In genomic region chr7:29212775-29213560, GRCm38 (mm10) we compare ENCODE assay signal across 7 mouse cellular contexts. TPM values are rescaled to one million over a fixed set of nuclear protein-coding genes. Genes with fewer than 3 reads are reported as not detected.
DNase-seq lines count a peak whose midpoint lies in the region; ATAC-seq lines count a peak whose summit lies in the region.
"Not testable (repeated sequence)": the region's sequence is repeated elsewhere in the genome, so short reads cannot be mapped to it uniquely, and the experiment has no call there.

No protein-coding gene starts in this region.

- H3K36me3 ChIP-seq in embryonic facial prominence, embryonic 15.5 days; hindbrain, embryonic 12.5 days; kidney, embryonic 15.5 days; liver, embryonic 12.5 days; midbrain, embryonic 13.5 days; neural tube, embryonic 15.5 days: not testable (repeated sequence)

- peak; percentile 91 for DNase-seq in heart, adult 11 months

- not testable (repeated sequence) for H3K27me3 ChIP-seq in embryonic facial prominence, embryonic 15.5 days; kidney, embryonic 15.5 days; neural tube, embryonic 15.5 days (replicated peaks)
- peaks cover 17% of the 10 kb centered on the region for H3K27me3 ChIP-seq in hindbrain, embryonic 12.5 days
- 0 out of 2 replicates have a peak, but pooled peaks cover 10% of the 10 kb centered on the region for H3K27me3 ChIP-seq in liver, embryonic 12.5 days (replicated peaks)
- H3K27me3 ChIP-seq in midbrain, embryonic 13.5 days = peaks cover 16% of the 10 kb centered on the region

- peak overlapping the region; percentile 44 for H3K4me2 ChIP-seq in embryonic facial prominence, embryonic 15.5 days (replicated peaks)
- H3K4me2 ChIP-seq in hindbrain, embryonic 12.5 days (replicated peaks) = peak overlapping the region; percentile 54
- H3K4me2 ChIP-seq in kidney, embryonic 15.5 days = peak overlapping the region; percentile 66
- peak overlapping the region; percentile 62 for H3K4me2 ChIP-seq in liver, embryonic 12.5 days
- H3K4me2 ChIP-seq in midbrain, embryonic 13.5 days (replicated peaks) = peak overlapping the region; percentile 52
- peak overlapping the region; percentile 54 for H3K4me2 ChIP-seq in neural tube, embryonic 15.5 days

- not testable (repeated sequence) for H3K9ac ChIP-seq in embryonic facial prominence, embryonic 15.5 days; hindbrain, embryonic 12.5 days; kidney, embryonic 15.5 days; liver, embryonic 12.5 days; midbrain, embryonic 13.5 days (replicated peaks); neural tube, embryonic 15.5 days (replicated peaks)

- 0 out of 2 replicates have a peak overlapping the region, but pooled peaks have one; percentile 43 for H3K4me3 ChIP-seq in embryonic facial prominence, embryonic 15.5 days (replicated peaks)
- H3K4me3 ChIP-seq in hindbrain, embryonic 12.5 days = peak overlapping the region; percentile 20; the same call in 1 of the 2 replicates
- H3K4me3 ChIP-seq in kidney, embryonic 15.5 days (replicated peaks) = peak overlapping the region; percentile 18
- peak overlapping the region; percentile 42 for H3K4me3 ChIP-seq in liver, embryonic 12.5 days
- peak overlapping the region; percentile 30 for H3K4me3 ChIP-seq in midbrain, embryonic 13.5 days (replicated peaks)
- H3K4me3 ChIP-seq in neural tube, embryonic 15.5 days (replicated peaks) = peak overlapping the region; percentile 29

- H3K9me3 ChIP-seq in embryonic facial prominence, embryonic 15.5 days (replicated peaks); hindbrain, embryonic 12.5 days (replicated peaks); kidney, embryonic 15.5 days (replicated peaks); liver, embryonic 12.5 days (replicated peaks); midbrain, embryonic 13.5 days; neural tube, embryonic 15.5 days (replicated peaks): not testable (repeated sequence)

- H3K4me1 ChIP-seq in embryonic facial prominence, embryonic 15.5 days = peaks cover 18% of the 10 kb centered on the region
- not testable (repeated sequence) for H3K4me1 ChIP-seq in hindbrain, embryonic 12.5 days
- H3K4me1 ChIP-seq in kidney, embryonic 15.5 days = peaks cover 25% of the 10 kb centered on the region
- peaks cover 26% of the 10 kb centered on the region for H3K4me1 ChIP-seq in liver, embryonic 12.5 days
- peaks cover 24% of the 10 kb centered on the region for H3K4me1 ChIP-seq in midbrain, embryonic 13.5 days (replicated peaks)
- peaks cover 19% of the 10 kb centered on the region for H3K4me1 ChIP-seq in neural tube, embryonic 15.5 days

- 18% methylated on average over 40 of the region's 40 CpGs for WGBS in embryonic facial prominence, embryonic 15.5 days
- 14% methylated on average over 40 of the region's 40 CpGs for WGBS in hindbrain, embryonic 12.5 days
- 18% methylated on average over 40 of the region's 40 CpGs for WGBS in kidney, embryonic 15.5 days
- 29% methylated on average over 40 of the region's 40 CpGs for WGBS in liver, embryonic 12.5 days (ENCODE audit: insufficient replicate concordance)
- WGBS in midbrain, embryonic 13.5 days = 15% methylated on average over 40 of the region's 40 CpGs
- WGBS in neural tube, embryonic 15.5 days = 15% methylated on average over 40 of the region's 40 CpGs

- ATAC-seq in embryonic facial prominence, embryonic 15.5 days (ENCODE audit: insufficient number of reproducible peaks, low FRiP score, low TSS enrichment, low read depth); liver, embryonic 12.5 days; midbrain, embryonic 13.5 days: not testable (repeated sequence)
- peak; percentile 13; the same call in 1 of the 2 replicates for ATAC-seq in hindbrain, embryonic 12.5 days (ENCODE audit: low FRiP score)
- peak; percentile 5; the same call in 1 of the 2 replicates for ATAC-seq in kidney, embryonic 15.5 days (replicated peaks; ENCODE audit: low FRiP score)
- ATAC-seq in neural tube, embryonic 15.5 days (ENCODE audit: low FRiP score) = peak; percentile 18; the same call in 1 of the 2 replicates

- H3K27ac ChIP-seq in embryonic facial prominence, embryonic 15.5 days (replicated peaks); hindbrain, embryonic 12.5 days; kidney, embryonic 15.5 days; liver, embryonic 12.5 days; midbrain, embryonic 13.5 days; neural tube, embryonic 15.5 days (replicated peaks): not testable (repeated sequence)

RNA-seq across cellular contexts. Expression of gene Catsperg1, which starts 0.9 kb away (rescaled TPM):
- polyA plus RNA-seq in embryonic facial prominence, embryonic 15.5 days (2015; fragmentation: Nextera tagmentation; extraction: Ambion mirVana) = 1.1 and 1.3 TPM in 2 replicates
- polyA plus RNA-seq in hindbrain, embryonic 12.5 days (2016; fragmentation: Nextera tagmentation; extraction: Ambion mirVana) = 0.72 and 1.0 TPM in 2 replicates
- polyA plus RNA-seq in kidney, embryonic 15.5 days (2015; fragmentation: Nextera tagmentation; extraction: Ambion mirVana) = 0.96 and 1.1 TPM in 2 replicates
- 0.26 and 0.48 TPM in 2 replicates for polyA plus RNA-seq in liver, embryonic 12.5 days (2016; fragmentation: Nextera tagmentation; extraction: Ambion mirVana)
- polyA plus RNA-seq in midbrain, embryonic 13.5 days (2015; fragmentation: Nextera tagmentation; extraction: Ambion mirVana) = 2.0 and 3.3 TPM in 2 replicates
- 1.9 and 4.4 TPM in 2 replicates for polyA plus RNA-seq in neural tube, embryonic 15.5 days (2015; fragmentation: Nextera tagmentation; extraction: Ambion mirVana)

RNA-seq across cellular contexts. Expression of gene Kcnk6, which starts 19.3 kb away (rescaled TPM):
- polyA plus RNA-seq in embryonic facial prominence, embryonic 15.5 days (2015; fragmentation: Nextera tagmentation; extraction: Ambion mirVana) = 3.3 and 4.2 TPM in 2 replicates
- polyA plus RNA-seq in hindbrain, embryonic 12.5 days (2016; fragmentation: Nextera tagmentation; extraction: Ambion mirVana) = 1.2 and 1.6 TPM in 2 replicates
- polyA plus RNA-seq in kidney, embryonic 15.5 days (2015; fragmentation: Nextera tagmentation; extraction: Ambion mirVana) = 1.6 and 1.7 TPM in 2 replicates
- 2.9 and 3.1 TPM in 2 replicates for polyA plus RNA-seq in liver, embryonic 12.5 days (2016; fragmentation: Nextera tagmentation; extraction: Ambion mirVana)
- polyA plus RNA-seq in midbrain, embryonic 13.5 days (2015; fragmentation: Nextera tagmentation; extraction: Ambion mirVana) = 0.17 and 0.30 TPM in 2 replicates
- polyA plus RNA-seq in neural tube, embryonic 15.5 days (2015; fragmentation: Nextera tagmentation; extraction: Ambion mirVana) = 0.54 and 1.4 TPM in 2 replicates

RNA-seq across cellular contexts. Expression of gene Yif1b, which starts 25.2 kb away (rescaled TPM):
- polyA plus RNA-seq in embryonic facial prominence, embryonic 15.5 days (2015; fragmentation: Nextera tagmentation; extraction: Ambion mirVana) = 121 TPM in 2 replicates
- polyA plus RNA-seq in hindbrain, embryonic 12.5 days (2016; fragmentation: Nextera tagmentation; extraction: Ambion mirVana) = 81.9 and 83.4 TPM in 2 replicates
- 122 and 123 TPM in 2 replicates for polyA plus RNA-seq in kidney, embryonic 15.5 days (2015; fragmentation: Nextera tagmentation; extraction: Ambion mirVana)
- 59.2 and 64.3 TPM in 2 replicates for polyA plus RNA-seq in liver, embryonic 12.5 days (2016; fragmentation: Nextera tagmentation; extraction: Ambion mirVana)
- polyA plus RNA-seq in midbrain, embryonic 13.5 days (2015; fragmentation: Nextera tagmentation; extraction: Ambion mirVana) = 77.0 and 80.8 TPM in 2 replicates
- 112 and 113 TPM in 2 replicates for polyA plus RNA-seq in neural tube, embryonic 15.5 days (2015; fragmentation: Nextera tagmentation; extraction: Ambion mirVana)

RNA-seq across cellular contexts. Expression of gene Psmd8, which starts 32.5 kb away (rescaled TPM):
- 259 and 275 TPM in 2 replicates for polyA plus RNA-seq in embryonic facial prominence, embryonic 15.5 days (2015; fragmentation: Nextera tagmentation; extraction: Ambion mirVana)
- polyA plus RNA-seq in hindbrain, embryonic 12.5 days (2016; fragmentation: Nextera tagmentation; extraction: Ambion mirVana) = 285 and 288 TPM in 2 replicates
- polyA plus RNA-seq in kidney, embryonic 15.5 days (2015; fragmentation: Nextera tagmentation; extraction: Ambion mirVana) = 263 and 266 TPM in 2 replicates
- 170 and 180 TPM in 2 replicates for polyA plus RNA-seq in liver, embryonic 12.5 days (2016; fragmentation: Nextera tagmentation; extraction: Ambion mirVana)
- 314 and 315 TPM in 2 replicates for polyA plus RNA-seq in midbrain, embryonic 13.5 days (2015; fragmentation: Nextera tagmentation; extraction: Ambion mirVana)
- polyA plus RNA-seq in neural tube, embryonic 15.5 days (2015; fragmentation: Nextera tagmentation; extraction: Ambion mirVana) = 266 and 278 TPM in 2 replicates

RNA-seq across cellular contexts. Expression of gene 2200002D01Rik, which starts 35.3 kb away (rescaled TPM):
- 11.5 and 12.2 TPM in 2 replicates for polyA plus RNA-seq in embryonic facial prominence, embryonic 15.5 days (2015; fragmentation: Nextera tagmentation; extraction: Ambion mirVana)
- 1.8 and 2.4 TPM in 2 replicates for polyA plus RNA-seq in hindbrain, embryonic 12.5 days (2016; fragmentation: Nextera tagmentation; extraction: Ambion mirVana)
- polyA plus RNA-seq in kidney, embryonic 15.5 days (2015; fragmentation: Nextera tagmentation; extraction: Ambion mirVana) = 7.6 and 11.2 TPM in 2 replicates
- 3.0 and 3.9 TPM in 2 replicates for polyA plus RNA-seq in liver, embryonic 12.5 days (2016; fragmentation: Nextera tagmentation; extraction: Ambion mirVana)
- 0.92 and 2.0 TPM in 2 replicates for polyA plus RNA-seq in midbrain, embryonic 13.5 days (2015; fragmentation: Nextera tagmentation; extraction: Ambion mirVana)
- 1.4 and 12.8 TPM in 2 replicates for polyA plus RNA-seq in neural tube, embryonic 15.5 days (2015; fragmentation: Nextera tagmentation; extraction: Ambion mirVana)
